ENCODE assay signal across 27 mouse cellular contexts in the genomic region with DNA sequence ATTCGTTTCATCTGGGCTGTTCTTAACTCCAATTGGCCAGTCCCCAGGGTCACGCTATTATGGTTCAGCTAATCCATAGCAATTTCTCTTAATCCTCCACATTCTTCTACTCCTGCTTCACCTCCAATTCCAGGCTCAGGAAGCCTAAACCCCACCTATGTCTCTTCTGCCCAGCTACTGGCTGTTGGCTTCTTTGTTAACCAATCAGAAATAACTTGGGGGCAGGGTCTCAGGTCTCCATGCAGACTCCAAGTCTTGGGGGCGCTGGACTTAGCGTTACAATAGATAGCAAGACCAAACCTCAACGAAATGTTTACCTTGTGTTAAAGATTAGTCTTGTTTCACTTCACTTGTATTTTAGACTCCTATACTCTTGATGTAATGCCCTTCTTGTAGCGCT.
"Had no signal": no experiment of that assay in that cellular context is flagged by ENCODE, and none has a peak within 500 bp of the region (broad histone marks: within the 10 kb centered on the region; RNA-seq: fewer than 3 reads in every experiment).

No protein-coding gene starts in this region.

- ATAC-seq: forebrain, embryonic 13.5 days; forebrain, embryonic 14.5 days; forebrain, embryonic 15.5 days; forebrain, embryonic 16.5 days; forebrain, postnatal 0 days had no signal

- H3K9me3 ChIP-seq: embryonic facial prominence, embryonic 10.5 days; embryonic facial prominence, embryonic 12.5 days; embryonic facial prominence, embryonic 13.5 days; embryonic facial prominence, embryonic 15.5 days; forebrain, embryonic 10.5 days; forebrain, embryonic 12.5 days; forebrain, embryonic 13.5 days; forebrain, embryonic 15.5 days had no signal

- DNase-seq: cerebellum, adult 8-10 months; cerebellum, adult 9-10 months; cerebellum, adult 9-11 months; cerebellum, postnatal 10 days; cerebellum, postnatal 14 days; cerebellum, postnatal 25 days; cerebellum, postnatal 36 days; embryo, embryonic 11 days; forebrain, postnatal 0 days; gastrocnemius, adult 2 months; gastrocnemius, postnatal 10 days; gastrocnemius, postnatal 14 days; gastrocnemius, postnatal 25 days; gastrocnemius, postnatal 36 days; heart, adult 18-20 months; heart, adult 2 months had no signal

- H3K36me3 ChIP-seq: embryonic facial prominence, embryonic 10.5 days; embryonic facial prominence, embryonic 12.5 days; embryonic facial prominence, embryonic 13.5 days; embryonic facial prominence, embryonic 15.5 days; forebrain, embryonic 10.5 days; forebrain, embryonic 12.5 days; forebrain, embryonic 15.5 days had no signal

- H3K4me2 ChIP-seq: embryonic facial prominence, embryonic 12.5 days; embryonic facial prominence, embryonic 13.5 days; embryonic facial prominence, embryonic 15.5 days; forebrain, embryonic 12.5 days; forebrain, embryonic 13.5 days; forebrain, embryonic 15.5 days had no signal

- H3K4me3 ChIP-seq: embryonic facial prominence, embryonic 10.5 days; embryonic facial prominence, embryonic 12.5 days; embryonic facial prominence, embryonic 13.5 days; embryonic facial prominence, embryonic 15.5 days; erythroblast, embryonic 14.5 days; forebrain, embryonic 10.5 days; forebrain, embryonic 12.5 days; forebrain, embryonic 13.5 days; forebrain, embryonic 15.5 days; gastrocnemius, adult 2 months; heart, adult 2 months had no signal

- H3K4me1 ChIP-seq: forebrain, embryonic 12.5 days; forebrain, embryonic 13.5 days; forebrain, embryonic 15.5 days had no signal

- H3K27ac ChIP-seq: embryonic facial prominence, embryonic 10.5 days; embryonic facial prominence, embryonic 12.5 days; embryonic facial prominence, embryonic 13.5 days; embryonic facial prominence, embryonic 15.5 days; forebrain, embryonic 10.5 days; forebrain, embryonic 12.5 days; forebrain, embryonic 13.5 days; forebrain, embryonic 15.5 days; gastrocnemius, adult 2 months; heart, adult 2 months had no signal

- H3K27me3 ChIP-seq: embryonic facial prominence, embryonic 12.5 days; embryonic facial prominence, embryonic 13.5 days; embryonic facial prominence, embryonic 15.5 days; forebrain, embryonic 12.5 days; forebrain, embryonic 13.5 days; forebrain, embryonic 15.5 days had no signal

- H3K9ac ChIP-seq: embryonic facial prominence, embryonic 12.5 days; embryonic facial prominence, embryonic 13.5 days; embryonic facial prominence, embryonic 15.5 days; forebrain, embryonic 12.5 days; forebrain, embryonic 13.5 days; forebrain, embryonic 15.5 days; forebrain, postnatal 0 days had no signal
